Mouse (Mus musculus) A20 (cell line): ENCODE results near the gene Uchl1.

Experiments used
- DNase-seq: peaks from one replicate; pipeline ENCODE4 v3.0.0-alpha.2; 2011; ENCODE audit warnings: low read depth, low spot score

Uchl1 gene

GRCm38 (mm10) chr5:66675983-66676382 is at the start of gene Uchl1:
TSS of gene Uchl1 (plus strand) at chr5:66676091.
- no peak for DNase-seq

- DNase-seq: no peak
Measured at GRCm38 (mm10) chr5:66627805-66628204, 48.1 kb upstream of the Uchl1 start.

- DNase-seq: no peak
Measured at GRCm38 (mm10) chr5:66635459-66636079, 40.3 kb upstream of the Uchl1 start.

GRCm38 (mm10) chr5:66642156-66642555 is 33.7 kb upstream of the Uchl1 start:
- DNase-seq: no peak

- DNase-seq: no peak
Measured at GRCm38 (mm10) chr5:66643260-66643659, 32.6 kb upstream of the Uchl1 start.

- DNase-seq: no peak
Measured at GRCm38 (mm10) chr5:66647504-66647903, 28.4 kb upstream of the Uchl1 start.

- DNase-seq: no peak
Measured at GRCm38 (mm10) chr5:66654220-66654619, 21.7 kb upstream of the Uchl1 start.

GRCm38 (mm10) chr5:66675189-66675890 is 551 bp upstream of the Uchl1 start:
- no peak for DNase-seq

- no peak for DNase-seq
Measured at GRCm38 (mm10) chr5:66676457-66677117, 696 bp downstream of the Uchl1 start.

GRCm38 (mm10) chr5:66677411-66678345 is 1.8 kb downstream of the Uchl1 start:
- no peak for DNase-seq

GRCm38 (mm10) chr5:66679222-66679621 is 3.3 kb downstream of the Uchl1 start:
- DNase-seq: no peak

GRCm38 (mm10) chr5:66685930-66686329 is 10.0 kb downstream of the Uchl1 start:
- no peak for DNase-seq

GRCm38 (mm10) chr5:66686863-66687262 is 11.0 kb downstream of the Uchl1 start:
- DNase-seq: peak; percentile 3

- DNase-seq: no peak
Measured at GRCm38 (mm10) chr5:66687737-66688136, 11.8 kb downstream of the Uchl1 start.

- DNase-seq: no peak
Measured at GRCm38 (mm10) chr5:66688286-66688685, 12.4 kb downstream of the Uchl1 start.

GRCm38 (mm10) chr5:66689796-66690195 is 13.9 kb downstream of the Uchl1 start:
- DNase-seq: no peak

GRCm38 (mm10) chr5:66693231-66693630 is 17.3 kb downstream of the Uchl1 start:
- no peak for DNase-seq

- DNase-seq: peak; percentile 60
Measured at GRCm38 (mm10) chr5:66697119-66697518, 21.2 kb downstream of the Uchl1 start.

- DNase-seq: no peak
Measured at GRCm38 (mm10) chr5:66699911-66700310, 24.0 kb downstream of the Uchl1 start.

- DNase-seq: no peak
Measured at GRCm38 (mm10) chr5:66701951-66702350, 26.1 kb downstream of the Uchl1 start.

GRCm38 (mm10) chr5:66703317-66704004 is 27.6 kb downstream of the Uchl1 start:
- no peak for DNase-seq
